Mouse (Mus musculus): Measurements from ENCODE around the gene Atp12a.

The Atp12a gene

DNA sequence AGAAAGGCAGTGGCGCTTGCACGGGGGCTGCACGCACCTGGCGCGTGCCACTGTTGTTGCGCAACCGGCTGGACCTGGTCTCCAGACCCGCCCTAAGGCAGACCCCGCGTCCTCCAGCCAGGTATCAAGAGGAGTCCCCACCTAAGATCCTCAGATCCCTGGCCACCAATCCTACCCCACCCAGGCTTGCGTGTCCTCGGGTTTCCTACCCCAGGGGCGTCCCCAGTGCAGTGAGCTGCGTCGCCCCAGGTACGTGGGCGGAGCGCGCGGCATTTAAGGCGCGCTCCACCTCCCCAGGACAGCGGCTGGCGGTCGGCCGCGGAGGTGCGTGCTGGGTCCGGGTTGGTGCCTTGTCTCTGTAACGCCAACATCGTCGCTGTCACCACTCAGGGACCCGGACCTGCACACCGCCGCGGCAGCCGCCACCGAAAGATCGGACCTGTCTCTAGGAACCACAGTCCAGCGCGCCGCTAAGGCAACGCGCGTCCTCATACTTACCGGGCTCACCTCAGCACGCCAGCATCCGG is at the start of gene Atp12a:
Atp12a (plus strand) TSS at position 358 of the 527 bp plus-strand sequence.
- no peak for DNase-seq

DNA sequence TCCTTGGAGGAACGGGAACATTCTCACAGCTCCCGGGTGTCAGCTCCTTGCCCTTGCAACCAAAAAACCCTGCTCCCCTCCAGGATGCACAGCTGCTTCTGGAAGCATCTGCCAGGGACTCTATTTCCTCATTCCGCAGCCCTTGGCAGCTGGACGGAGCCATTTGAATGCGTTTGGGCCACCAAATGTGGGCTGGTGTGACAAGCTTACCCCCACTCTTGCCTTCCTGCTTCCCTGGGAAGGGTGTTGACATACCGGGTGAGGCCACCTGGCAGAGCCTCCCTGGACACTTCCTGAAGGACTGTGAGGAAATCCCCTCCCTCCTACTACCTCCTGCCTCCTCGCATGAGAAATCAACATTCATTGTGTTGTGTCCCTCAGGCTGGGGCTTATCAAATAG is 49.3 kb upstream of the Atp12a start:
- DNase-seq, result no peak

DNA sequence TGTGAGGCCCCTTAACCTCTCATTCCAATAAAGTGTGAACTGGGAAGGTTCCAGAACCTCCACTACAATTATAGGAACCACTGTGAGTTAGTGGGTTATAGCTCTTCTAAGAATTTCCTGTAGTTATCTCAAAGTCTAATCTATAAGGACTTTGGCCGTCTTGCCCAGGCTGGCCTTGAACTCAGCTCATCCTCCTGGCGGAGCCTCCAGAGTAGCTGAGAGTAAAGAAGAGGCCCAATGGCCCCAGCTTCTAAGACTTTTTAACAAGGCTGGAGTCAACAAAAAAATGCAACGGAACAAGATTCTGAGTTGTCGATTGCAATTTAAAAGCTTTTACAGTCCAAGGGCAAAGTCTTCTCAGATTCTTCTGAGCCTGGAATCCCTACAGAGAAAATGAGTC is 48.5 kb upstream of the Atp12a start:
- no peak for DNase-seq

DNA sequence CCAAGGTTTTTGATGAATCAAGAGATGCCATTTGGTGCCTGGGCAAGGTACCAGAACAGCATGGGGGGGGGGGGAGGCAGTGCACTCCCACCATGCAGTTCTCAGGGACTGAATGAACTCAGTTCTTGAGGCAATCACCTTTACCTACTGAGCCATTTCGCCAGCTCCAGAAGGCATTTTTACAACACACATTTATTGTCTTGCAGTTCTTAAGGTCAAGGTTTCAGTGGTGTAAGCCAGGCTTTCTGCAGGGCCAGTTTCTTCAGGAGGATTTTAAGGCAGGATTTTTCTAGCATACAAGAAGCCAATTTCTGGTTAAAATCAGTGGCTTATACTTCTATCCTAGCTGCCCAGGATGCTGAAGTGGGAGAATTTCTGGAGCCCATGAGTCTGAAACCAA is 41.9 kb upstream of the Atp12a start:
- DNase-seq, result no peak

DNA sequence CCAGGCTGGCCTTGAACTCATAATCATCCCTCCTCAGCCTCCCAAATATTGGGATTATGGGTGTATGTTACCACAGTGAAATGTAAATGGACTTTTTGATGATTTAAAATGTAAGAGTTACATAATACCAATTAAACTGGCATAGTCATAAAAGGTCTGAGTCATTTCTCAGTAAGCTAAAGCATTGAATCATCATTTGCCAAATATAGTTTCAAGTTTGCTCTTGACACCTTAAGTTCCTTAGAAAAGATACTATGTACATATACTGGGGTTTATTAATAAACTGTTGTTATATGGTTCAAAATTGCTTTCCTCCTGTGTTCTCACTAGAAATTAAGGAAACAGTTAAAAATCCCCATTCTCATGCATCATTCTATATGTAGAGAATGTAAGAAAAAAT is 39.8 kb upstream of the Atp12a start:
- DNase-seq, result no peak

DNA sequence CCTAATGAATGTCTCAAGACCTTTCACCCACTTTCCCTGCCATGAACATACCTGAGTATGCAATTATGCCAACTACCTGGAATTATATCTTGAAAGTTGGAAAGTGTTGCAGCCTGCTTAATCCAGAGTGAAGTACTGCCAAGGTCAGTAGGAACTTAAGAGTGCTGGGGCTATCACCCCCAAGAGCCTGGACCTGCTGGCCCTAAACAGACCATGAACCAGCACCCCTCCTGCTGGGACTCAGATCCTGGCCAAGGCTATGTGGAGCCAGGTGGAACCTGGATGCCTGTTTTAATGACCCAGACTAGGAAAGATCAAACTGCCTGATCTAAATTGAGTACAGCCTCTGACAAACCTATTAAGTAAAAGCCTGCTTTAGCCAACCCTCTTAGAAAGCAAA is 31.2 kb upstream of the Atp12a start:
- DNase-seq, result peak; percentile 64

DNA sequence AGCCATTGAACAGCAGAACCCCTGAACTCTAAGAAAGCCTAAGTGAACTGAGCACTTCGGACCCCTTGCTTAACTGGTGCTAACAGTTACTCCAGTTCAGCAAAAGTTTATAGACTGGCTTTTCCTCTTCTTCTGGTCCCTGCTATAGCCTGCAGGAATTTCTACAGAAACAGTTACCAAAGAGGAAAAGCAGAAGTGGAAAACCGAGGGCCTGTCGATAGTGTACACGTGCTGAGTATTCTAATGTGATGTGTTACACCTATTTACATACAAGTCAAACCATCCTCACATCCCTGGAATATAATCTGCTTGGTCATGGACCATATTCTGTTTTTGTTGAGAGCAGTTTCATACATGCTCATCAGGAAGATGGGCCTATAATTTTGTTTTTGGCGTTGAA is 30.4 kb upstream of the Atp12a start:
- no peak for DNase-seq

DNA sequence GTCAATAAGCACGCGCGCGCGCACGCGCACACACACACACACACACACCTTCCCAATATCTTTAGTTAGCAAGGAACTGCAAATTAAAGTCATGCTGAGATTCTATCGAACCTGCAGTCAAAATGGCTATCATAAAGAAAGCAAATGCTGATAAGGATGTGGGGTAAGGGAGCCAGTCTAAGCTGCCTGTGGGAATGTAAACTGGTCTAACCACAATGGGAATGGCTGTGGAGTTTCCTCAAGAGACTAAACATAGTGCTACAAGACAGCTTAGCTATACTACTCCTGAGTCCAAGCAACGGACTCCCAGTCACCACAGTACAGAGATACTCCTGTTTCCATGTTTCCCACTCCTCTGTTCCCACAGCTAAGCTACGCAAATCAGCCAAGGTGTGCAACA is 28.8 kb upstream of the Atp12a start:
- no peak for DNase-seq

DNA sequence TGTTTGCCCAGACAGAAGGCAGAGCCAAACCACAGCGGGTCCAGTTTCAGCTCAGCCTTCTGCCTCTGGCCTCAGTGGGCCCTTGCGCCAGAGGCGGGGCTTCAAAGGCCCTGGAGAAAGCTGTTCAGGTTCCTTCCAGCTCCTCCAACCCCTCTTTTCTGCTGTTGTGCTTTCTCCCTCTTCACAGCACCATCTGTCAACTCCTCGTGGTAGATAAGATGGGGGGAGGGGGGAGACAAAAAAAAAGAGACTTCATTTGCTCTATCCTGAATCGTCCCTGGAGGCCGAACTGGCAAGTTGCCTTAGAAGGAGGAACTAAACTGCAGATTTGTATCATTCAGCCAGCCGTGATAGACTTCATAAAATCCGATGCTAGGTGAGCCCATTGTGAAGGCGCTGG is 27.8 kb upstream of the Atp12a start:
- no peak for DNase-seq

DNA sequence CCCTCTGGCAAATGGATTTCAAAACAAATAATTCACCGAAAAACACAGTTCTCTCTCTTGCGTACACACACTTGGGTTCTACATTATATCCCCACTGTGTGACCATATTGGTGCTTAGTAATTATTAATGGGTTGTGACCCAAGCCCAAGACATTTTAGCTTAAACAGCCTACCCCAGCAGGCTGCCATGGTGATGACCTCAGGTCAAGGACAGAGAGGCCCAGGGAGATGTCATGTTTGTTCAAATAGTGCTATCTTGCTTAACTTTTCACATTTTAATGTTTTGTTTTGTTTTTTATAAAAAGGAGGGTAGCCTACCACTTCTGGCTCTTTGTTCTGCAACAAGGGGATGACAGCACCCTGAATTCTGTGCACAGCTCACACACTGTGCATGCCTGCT is 27.2 kb upstream of the Atp12a start:
- no peak for DNase-seq

DNA sequence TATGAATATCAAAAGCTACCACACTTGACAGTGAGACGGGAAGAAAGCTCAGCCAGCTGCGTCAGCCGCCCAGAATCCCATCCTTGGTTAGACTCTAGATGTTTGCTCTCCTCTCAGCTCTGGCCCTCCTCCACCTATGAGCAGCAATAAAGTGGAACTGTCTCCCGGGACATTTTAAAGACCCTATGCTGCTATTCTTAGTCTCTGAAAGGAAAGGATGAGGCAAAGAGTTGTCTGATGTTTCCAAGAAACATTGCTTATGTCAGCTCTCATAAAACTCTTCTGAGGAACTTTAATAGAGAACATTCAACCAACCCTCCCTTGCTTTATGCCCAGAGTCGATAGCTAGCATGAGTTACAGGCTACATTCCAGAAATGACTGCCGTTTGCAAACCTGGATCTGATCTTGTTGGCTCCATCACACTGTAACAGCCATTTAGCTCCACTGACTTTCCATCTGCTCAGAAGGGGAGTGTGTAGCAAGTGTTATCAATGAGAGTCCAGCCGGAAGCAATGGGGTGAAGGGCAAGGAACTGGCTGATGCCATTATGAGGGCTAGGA is 25.9 kb upstream of the Atp12a start:
- no peak for DNase-seq

DNA sequence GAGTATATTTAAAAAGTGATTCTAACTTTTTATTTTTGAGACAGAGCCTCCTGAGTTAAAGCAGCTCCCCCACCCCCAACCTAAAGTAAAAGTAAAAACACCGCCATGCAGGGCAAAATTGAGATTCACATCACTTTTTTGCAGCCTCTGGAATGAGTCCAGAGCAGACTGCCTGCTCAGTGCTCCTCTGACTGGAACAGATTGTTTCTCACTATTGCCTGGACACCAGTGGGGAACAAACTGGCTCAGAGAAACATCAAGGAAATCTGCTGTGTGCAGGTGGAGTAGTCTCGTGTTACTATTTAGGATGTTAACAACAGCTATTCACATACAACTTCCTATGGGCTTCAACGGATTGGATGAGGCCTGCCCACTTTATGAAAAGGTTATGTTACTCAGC is 16.2 kb upstream of the Atp12a start:
- DNase-seq, result no peak

DNA sequence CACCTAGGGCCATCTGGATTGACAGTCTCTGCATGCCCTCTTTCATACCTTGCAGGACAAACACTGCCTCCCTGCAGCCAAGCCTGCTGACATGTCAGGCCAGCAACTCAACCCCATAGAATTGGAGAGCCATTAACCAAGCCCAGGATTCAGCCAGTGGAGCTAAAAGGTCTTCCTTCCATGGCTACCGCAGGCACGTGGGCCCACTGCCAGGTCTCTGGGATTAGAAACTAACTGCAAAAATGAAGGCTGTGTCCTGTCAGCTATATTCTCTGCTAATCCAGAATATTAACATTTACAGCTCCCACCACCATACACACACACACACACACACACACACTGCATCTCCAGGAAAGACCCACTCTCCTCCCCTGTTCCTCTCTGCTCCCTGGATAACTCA is 15.3 kb upstream of the Atp12a start:
- DNase-seq, result no peak

DNA sequence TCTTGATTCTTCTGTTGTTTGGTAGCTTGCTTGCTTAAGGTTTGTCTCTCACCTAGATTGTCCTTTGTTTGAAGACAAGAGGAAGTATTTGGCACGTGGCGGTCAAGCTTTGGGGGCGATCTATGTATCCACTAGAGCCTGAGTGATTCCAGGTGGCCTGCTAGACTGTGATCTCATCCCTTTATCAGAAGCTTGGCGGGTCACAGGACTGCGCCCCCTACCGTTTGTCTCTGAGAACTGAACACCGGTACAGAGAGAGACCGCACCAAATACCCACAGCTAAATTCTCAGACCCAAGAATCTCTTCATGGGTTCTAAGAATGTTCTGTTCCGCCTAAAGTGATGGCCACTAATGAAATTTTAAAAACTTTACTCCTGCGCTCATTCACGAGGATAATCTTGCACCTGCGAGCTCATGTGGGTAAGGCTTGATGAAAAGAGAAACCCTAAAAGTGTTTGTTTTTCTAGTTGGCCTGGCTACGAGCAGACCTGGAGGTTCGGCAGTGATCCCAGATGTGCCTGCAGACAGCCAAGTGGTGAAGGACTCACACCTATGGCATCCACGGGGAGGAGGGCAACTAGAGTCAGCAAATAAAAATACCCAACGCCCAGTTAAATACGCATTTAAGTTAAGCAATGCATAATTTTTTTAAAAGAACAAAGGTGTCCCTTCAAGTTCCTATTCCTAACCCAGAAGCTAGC is 12.8 kb upstream of the Atp12a start:
- DNase-seq, result no peak

DNA sequence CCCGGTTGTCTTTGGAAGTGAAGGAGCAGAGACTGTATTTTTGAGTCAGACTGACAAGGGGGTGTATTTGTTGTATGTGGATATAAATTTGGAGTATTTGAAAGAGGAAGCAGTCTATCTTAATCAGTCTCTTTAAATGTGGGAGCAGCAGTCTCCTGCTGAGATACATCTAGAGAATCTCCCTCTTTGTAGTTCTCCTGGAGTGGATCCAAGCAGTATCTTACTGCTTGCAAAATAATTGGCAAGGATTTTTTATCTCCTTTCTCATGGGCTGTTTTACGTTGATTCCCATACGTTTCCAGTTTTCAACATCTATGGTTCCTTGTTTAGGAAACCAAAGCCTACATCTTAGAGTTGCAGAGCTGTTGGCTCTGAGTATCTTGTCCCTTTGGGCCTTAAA is 10.1 kb upstream of the Atp12a start:
- no peak for DNase-seq

DNA sequence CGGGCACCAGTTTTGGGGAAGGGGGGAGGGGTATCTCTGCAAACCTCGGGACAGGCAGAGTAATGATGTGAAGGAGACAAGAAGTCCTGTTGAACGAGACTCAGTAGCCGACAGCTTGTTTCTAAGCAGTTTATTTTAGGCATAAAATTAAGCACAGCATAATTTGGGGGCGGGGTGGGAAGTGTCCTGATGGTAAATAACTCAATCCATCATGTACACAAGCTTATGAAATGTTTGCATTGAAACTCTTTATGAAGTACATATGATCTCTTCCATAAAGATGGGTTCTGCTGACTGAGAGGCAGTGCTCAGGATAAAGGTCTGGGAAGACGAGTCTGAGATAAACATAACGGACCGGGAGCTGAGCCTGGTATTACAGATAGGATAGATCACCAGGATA is 9.5 kb upstream of the Atp12a start:
- no peak for DNase-seq

DNA sequence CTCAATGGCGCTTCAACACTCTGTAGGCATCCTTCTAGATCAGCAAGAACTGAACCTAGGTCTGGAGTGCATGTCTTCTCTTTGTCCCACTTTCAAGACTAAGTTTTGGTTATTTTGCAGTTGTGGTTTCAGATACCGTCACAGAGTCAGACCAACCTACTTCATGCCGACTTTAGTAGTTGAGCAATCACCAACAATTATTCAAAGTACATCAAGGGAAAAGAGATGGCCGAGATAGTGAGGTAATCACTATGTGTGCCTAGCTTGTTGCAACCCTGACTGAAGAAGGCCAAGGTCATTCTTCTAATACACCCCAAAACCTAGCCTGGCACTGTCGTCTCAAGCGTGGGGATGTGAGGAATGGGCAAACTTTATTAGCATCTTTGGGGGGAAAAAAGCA is 8.7 kb upstream of the Atp12a start:
- no peak for DNase-seq

DNA sequence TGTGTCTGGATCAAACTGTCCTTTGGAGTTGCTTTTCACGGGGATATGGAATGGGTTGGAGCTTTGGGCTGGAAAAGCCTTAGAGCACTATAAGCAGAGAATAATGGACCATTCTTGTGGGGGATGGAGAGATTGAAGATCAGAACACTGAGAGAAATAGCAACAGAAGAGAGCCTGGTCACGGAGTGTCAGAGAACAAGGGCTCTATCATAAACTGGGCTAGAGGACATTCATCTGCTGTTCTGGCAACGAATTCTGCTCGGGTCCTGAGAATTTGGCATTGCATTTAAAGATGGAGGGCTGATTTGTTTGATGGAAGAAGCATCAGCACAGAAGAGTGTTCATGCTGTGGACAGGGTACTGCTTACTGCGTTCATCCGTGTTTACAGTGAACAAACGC is 6.4 kb upstream of the Atp12a start:
- DNase-seq, result no peak

DNA sequence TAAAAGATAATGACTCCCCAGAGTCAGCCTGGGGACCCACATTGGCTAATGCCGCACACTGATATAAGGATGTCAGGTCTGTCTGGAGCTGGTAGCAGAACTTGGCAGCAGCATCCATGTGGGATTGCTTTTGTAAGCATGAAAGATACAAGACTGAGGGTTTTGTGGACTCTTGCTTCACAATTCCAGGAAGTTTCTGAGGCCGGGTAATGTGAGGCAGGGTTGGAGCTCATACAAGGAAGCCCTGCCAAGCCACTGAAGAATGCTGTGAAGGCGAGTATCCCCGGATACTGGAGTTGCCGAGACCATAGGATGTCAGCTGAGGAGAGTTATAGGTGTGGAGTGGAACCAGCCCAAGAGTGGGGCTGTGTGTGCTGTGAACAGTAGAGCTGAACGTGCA is 5.7 kb upstream of the Atp12a start:
- no peak for DNase-seq

DNA sequence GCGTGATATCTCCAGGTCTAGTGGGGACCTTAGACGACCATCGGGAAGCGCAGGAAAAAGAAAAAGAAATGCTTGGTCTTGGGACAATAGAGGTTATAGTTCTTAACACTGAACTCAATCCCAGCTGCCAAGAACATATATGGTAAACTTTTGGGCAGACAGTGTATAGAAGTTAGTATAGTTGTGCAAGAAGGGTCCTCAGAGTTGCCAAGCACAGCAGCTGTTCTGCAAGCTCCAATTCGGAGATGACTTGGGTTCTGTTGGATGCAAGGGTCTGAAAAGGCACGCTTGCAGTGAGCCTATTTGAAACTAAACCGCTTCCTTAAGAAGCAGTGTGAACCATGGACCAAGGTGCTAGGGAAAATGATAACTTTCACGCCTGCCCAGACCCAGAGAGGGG is 424 bp downstream of the Atp12a start:
- no peak for DNase-seq

DNA sequence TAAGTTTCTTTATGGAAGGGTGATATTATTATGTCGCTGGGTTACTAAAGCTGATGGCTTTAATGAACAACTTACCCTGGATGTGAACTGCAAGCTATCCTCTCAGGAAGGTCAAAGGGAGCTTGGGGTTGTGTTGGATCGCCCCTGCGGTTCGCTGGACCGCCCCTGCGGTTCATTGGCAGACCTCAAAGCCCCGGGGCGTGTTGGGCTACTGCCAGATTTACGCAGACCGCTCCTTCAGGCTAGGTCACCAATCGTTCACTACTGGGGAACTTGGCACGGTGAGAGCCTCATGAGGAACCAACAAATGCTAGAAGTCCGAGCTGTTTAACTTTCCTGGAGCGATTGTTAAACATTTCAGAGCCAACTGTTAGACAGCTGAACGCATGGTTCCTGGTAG is 1.8 kb downstream of the Atp12a start:
- DNase-seq, result peak; percentile 70

DNA sequence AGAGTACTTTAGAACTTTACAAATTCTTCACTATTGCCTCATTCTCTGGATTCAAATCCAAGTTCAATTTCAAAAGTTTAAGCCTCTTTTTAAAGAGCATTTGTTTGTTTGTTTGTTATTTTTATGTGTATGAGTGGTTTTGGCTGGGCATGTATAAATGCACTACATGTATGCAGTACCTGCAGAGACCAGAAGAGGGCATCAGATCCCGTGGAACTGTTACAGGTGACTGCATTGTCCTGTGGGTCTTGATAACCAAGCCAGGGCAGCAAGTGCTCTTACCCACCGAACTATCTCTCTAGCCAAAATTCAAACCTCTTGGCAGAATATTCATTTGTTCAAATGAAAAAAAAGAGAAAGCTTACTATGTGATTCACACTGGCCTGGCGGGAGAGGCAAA is 4.0 kb downstream of the Atp12a start:
- no peak for DNase-seq

DNA sequence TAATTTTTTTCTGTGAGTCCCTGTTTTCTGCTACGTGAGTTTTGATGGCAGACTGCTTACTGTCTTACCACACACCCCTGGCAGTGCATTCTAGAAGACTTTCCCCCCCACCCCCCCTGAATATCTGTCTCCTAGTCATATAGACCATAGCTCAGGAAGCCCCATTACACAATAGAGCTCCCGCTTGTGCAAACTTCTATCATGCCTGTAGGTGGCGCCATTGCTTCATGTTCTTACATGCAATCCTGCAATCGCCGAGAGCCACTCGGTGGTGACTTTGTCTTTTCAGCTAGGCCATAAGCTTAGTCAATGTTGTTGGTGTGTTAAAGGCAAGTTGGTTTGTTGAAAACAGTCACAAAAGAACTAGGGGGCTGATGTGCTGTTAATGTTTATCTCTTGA is 10.9 kb downstream of the Atp12a start:
- peak; percentile 58 for DNase-seq

DNA sequence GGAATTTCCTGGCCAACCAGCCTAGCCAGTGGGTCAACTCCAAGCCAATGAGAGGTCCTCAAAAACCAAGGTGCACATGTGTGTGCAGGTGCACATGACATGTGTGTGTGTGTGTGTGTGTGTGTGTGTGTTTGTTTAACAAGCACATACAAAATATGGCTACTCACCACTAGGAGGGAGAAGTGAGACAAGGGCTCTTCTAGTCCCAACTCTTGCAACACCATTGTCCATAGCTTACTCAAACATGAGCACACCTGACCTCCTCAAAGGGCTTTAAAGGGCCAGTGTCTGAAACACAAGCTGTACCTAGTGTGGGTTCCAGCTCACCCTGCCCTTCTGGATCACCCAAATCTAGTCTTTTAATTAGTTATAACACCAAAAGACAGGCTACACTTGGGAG is 12.9 kb downstream of the Atp12a start:
- DNase-seq, result no peak

DNA sequence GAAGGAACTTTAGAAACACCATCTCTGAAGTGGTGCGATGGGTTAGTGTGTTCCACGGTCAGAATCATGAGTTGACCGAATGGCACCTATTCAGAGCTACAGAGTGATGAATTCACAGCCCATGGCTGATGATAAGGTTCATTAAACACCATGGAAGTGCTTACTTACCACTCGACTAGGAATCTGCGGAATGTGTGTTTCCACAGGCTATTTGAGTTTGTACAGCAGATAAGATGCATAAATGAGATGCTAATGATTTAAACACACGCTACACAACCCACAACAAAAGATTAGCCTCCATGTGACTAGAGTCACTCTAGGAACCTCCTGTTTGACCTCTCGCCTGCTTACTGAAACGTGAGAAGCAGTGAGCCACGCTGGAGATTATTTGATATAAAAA is 14.5 kb downstream of the Atp12a start:
- DNase-seq, result peak; percentile 25

Data from kidney, adult 11 months (tissue).